Mouse (Mus musculus) embryo, embryonic 11.5 days (tissue): ENCODE results near the gene Mypn.

Experiments
- DNase-seq: peaks from one replicate; pipeline ENCODE4 v3.0.0-alpha.2; 2012; ENCODE audit warnings: low read depth, low spot score

Gene Mypn

DNA sequence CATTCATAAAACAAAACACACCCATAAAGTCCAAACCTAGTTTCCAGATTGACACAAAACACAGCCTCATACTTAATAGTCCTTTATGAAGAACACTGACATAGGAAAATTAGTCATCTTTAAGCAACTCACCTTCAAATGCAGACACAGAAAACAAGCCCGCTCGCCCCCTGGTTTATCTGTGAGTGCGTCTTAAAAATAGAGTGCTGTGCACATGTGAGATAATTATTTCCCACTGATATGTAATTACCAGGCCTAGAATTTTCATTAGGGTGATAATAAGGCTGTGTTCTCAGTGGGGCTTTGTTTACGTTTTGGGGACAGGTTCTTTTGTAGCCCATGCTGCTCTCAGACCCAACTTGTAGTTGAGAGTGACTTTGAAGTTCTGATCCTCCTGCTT lies 4.7 kb downstream of the Mypn start:
- DNase-seq = no peak

DNA sequence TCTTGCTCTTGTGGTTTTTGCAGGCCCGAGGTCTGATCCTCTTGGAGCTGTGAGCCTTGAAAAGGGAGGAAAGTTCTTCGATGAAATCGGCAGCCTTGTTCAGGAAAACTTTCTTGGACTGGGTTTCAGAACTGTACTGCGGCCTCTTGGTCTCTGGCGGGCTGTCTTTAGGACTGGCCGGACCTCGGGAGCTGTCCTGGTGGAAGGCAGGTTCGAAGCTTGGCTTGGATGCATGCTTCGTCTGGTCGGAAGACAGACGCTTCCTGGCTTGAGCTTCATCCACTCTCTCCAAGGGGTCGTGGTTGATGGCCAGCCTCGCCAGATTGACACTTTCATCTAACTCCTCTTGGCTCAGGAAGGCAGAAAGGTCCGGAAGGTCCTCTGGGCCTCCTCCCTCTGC lies 11.0 kb downstream of the Mypn start:
- no peak for DNase-seq

DNA sequence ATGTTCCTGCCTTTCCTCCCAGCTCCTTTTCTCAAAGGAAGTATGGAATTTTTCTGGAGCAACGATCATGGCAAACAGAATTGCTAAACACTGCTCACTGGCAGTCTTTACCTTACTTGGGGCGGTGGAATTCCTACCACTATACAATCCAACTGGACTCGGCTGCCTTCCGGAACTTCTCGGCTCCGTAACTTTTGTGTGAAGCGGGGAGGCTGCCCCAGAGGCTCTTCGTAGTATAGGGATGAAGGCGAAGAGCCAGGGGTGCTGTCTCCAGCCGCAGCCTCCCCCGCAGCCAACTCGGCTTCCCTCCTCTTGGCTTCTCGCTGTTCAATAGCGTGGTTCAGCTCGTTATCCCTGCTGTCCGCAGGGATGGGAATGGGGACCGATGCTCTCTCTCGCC lies 11.5 kb downstream of the Mypn start:
- DNase-seq = no peak

DNA sequence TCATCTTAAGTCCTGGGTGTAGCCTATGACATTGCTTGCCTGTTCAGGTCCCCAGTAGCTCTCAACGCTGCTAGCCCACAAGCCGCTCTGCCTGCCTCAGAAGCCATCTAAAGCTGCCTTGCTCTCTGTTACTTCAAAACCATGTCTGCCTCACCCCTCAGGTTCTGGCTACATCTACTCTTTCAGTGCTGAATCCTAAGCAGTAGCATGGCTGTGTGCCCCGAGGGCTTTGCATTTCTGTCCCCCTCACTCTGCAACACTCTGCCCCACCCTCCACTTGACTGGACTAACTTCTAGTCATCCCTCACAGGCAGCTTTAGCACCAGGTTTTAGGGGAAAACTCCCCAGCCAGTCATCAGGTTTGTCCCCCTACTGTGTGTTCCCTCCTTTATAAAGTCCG lies 19.3 kb downstream of the Mypn start:
- no peak for DNase-seq

DNA sequence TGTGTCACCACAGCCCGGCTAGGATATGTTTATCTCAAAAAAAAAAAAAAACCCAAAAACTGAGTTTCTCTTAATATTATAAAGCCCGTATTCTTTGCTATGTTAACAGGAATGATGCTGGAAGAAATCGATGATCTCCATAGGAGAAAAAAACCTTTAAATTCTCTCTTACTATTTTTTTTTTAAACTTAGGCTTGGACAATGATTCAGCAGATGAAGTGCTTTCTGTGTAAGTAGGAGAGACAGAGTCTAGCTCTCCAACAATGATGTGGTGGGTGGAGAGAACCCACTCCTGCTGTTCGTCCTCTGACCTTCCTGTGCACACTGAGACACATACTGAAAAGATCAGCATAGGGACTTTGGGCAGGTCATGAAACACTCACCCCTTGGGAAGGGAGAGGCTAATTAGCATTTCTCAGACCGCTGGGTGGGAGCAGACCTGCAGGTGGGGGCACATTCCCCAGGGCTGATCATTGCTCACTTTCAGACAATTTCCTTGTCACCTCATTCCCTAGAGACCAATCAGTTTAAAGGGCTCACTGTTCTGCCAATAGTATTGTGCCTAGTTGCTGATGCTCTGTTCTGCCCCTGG lies 21.5 kb downstream of the Mypn start:
- DNase-seq = no peak

DNA sequence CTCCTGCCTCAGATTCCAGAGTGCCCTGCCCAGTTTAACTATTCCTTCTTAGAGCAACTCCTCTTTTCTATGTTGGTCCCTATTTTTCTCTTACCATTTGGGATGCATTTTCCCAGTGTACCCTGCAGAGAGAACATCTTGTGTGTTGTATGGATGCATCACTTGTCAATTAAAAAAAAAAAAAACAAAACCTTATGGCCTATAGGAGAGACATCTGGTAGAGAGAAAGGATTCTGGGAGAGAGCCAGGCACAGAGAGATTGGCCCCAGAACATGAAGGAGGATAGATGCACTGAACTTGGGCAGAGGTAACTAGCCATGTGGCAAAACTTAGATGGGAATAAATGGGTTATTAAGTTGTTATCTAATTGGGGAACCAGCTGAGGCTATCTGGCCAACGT lies 22.6 kb downstream of the Mypn start:
- no peak for DNase-seq

DNA sequence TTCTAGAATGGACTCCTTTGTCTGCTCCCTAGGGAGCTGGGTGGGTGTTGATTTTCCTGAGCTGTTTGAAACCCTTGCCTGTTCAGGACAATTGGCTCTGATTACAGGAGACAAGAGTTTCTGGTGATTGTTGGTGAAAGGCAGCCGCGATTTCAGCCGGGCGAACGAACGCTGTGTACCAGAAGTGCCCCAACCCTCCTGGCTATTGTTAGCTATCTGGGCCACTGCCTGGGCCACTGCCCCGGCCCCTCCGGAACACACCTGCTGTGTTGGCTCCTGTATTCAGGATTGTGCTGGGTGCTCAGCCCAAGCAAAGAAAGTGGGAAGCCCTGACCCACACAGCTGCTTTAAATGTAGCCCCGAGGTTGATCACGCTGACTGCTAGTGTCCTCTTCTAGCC lies 24.2 kb downstream of the Mypn start:
- DNase-seq = no peak

DNA sequence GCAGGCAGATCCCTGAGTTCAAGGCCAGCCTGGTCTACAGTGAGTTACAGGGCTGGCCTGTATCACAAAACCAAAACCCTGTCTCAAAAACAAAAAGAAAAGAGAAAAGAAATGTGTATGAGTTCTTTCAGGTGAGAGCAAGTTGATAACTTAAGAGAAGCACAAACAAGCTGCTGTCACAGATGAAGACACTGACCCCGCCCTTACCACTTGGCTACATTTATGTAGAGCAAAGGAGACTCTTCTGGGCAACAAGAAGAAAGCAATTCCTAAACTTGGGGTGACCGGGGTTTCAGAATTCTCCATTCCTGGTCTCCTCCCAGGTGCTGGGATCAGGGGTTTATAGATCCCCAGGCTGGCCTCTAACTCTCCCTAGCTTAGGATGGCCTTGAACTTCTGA lies 25.4 kb downstream of the Mypn start:
- DNase-seq = no peak

DNA sequence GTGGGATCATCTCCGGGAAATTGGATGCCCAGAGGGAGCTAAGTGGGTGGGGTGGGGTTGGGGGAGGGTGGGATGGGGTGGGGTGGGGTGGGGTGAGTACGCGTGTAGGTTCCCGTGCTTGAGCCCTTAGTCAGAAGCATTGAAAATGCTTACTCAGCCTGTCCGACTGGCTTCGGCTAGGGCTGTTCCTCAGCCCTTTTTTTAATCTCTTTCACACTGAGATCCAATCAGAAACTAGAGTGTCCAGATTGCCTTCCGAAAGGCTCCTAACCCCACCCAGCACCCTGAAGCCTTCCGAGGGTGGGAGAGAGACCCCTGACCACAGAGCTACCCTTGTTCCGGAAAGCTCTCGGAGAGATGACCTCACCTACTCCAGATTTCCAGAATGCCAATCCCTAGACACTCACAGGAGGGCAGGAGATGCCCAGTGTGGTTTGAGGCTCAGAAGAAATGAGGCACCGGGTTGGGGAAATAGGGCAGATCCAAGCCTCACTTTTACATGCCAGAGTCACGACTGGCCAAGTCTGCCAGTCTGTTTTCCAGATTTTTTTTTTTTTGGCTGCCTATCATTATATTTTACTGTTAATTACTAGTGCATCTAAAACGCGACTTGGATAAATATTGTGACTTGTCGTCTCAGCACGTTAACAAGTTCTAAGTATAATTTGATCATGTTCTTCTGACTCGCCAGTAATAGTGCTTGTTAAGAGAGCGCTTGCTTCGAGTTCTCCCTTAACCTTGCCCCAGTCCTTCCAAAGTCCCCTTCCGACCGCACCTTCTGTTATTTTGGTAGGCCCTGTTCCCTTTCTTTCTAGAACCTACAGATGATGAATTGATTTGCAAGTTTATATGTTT lies 26.2 kb downstream of the Mypn start:
- no peak for DNase-seq

DNA sequence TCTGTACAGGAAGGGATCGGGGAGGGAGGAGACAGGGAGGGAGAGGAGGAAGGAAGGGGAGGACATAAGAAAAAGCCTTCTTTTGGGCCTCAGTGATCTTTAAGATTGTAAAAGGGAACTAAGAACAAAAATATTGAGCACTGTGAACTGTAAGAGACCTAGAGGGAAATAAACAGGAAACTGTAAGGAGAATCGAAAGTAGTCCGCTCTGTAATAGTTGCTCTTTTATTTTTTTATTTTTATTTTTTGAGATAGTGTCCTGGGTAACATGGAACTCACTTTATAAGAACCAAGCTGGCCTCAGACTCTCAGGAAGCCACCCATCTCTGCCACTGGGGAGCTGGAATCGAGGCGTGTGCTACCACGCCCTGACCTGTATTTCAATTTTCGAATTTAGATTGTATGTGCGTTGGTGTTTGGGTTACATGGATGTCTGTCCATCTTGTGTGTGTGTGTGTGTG lies 27.3 kb downstream of the Mypn start:
- DNase-seq = no peak

DNA sequence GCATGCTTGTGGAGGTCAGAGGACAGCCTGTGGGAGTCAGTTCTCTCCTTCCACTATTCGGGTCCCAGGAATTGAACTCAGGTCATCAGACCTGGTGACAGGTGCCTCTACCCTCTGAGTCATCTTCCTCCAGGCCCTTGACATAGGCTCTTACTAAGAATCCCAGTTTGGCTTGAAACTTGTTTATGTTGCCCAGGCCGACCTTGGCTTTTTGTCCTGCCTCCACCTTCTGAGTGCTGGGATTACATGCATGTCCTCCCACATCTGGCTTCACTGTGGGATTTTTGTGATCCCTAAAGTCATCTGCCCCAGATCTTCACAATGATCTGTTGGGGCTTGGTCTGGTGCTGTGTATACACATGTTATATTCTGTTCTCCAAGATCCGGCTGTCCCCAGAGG lies 31.7 kb downstream of the Mypn start:
- no peak for DNase-seq

DNA sequence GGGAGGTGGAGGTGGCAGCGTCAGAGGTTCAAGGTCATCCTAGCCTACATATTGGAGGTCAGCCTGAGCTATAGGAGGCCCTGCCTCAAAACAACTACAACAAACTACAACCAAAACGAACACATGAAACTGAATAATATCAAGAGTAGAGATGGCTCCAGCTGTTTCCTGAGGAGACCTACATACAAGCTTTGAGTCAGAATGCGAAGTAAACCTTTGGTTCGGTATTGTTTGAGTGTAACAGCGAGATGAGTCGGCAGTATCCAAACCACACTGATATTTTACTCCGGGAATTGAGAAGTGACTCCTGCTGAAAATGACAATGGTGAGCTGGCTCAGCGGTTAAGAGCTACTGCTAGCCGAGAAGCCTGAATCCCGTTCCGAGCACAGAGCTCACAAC lies 34.2 kb downstream of the Mypn start:
- DNase-seq = no peak

DNA sequence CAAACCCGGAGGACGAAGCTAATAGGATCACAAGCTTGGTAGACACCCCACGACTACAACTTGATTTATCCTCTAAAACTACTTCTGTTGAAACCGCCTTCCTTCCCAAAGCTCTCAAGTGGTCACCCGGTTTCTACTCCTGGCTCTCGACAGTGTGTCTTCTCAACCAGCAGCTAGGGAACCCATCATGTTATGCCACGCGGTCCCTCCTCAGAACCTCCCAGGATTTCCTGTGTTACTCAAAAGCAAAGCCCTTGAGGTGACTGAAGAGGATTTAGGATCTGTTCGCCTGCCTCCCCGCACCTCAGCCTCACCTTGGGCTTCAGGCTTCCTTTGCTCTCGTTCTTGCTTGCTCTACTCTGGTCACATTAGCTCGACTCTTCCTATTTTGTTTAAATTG lies 35.6 kb downstream of the Mypn start:
- no peak for DNase-seq

DNA sequence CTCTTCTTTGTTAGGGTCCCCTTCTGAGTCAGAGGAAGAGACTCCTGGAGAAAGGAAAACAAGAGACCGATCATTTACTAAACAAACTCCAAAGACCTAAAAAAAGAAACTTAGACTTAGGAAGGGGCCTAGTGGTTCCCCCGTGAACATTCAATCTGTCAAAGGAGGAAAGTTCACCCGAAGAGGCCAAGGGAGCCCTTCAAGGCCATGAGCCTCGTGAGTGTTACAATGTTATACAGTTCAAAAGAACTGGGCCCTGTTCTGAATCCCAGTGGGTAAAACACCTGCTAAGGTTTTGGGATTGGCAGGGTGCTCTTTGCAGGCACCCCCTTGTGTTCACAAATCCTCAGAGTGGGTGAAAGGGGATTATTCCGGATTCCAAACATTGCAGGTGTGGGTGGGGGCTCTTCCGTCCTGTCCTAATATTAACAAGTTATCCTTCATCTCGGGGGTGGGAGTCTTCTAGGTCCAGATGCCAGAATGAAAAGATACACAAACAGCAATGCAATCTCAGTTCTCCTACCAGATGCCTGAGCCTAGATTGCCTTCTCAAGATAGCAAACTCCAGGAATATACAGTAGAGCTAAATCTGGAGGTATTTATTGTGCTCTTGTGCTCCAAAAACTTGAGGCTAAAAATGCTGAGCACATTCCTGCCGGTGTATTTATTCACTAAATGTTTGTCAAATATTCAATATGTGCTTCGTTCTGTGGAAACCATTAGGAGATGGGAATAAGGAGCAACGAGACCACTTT lies 36.3 kb downstream of the Mypn start:
- DNase-seq = no peak

DNA sequence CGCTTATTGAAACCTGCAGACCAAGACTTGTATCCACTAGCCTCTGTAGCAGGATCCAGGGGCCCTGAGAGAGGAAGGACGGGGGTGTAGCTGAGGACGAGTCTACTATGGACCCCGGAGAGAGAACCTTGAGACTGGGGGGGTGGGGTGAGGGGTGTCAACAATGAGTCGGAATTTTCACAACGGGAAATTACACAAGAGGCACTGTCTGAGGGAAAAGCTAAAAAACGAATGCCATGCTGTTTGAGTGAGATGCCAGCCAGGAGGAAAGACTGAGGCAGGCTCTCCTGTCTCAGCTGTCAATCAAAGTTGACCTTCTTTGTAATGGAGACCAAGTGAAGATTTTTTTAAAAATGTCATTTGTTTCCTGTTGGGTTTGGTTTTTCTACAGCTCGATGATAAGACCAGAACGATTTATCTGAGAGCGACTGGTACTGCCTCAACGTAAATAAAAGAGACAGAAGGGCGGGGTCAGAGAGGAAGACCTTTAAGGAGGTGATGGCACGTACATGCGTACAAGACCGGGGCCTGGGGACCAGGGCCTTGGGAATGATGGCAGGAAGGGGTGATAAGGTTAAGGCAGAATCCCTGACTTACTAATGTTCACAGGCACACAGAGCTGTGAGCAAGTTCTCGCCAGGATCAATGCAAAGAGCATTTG lies 37.9 kb downstream of the Mypn start:
- no peak for DNase-seq

DNA sequence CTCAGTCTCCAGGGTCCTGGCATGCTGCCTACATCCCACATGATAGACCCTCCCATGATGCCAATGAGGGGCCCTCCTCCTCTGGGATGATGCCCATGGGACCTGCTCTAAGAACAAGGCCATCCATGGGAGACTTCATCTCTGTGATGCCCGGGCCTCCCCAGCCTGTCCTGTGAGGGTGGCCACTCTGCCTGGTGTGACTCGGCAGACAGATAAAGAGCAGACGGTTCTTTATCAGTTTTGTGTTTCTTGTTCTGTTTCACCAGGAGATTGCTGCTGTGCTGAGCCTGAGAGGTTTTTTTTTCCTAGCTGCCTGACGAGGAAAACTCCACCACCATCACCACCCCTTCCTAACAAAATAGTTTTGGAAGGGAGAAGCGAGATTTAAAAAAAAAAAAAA lies 42.5 kb downstream of the Mypn start:
- no peak for DNase-seq

DNA sequence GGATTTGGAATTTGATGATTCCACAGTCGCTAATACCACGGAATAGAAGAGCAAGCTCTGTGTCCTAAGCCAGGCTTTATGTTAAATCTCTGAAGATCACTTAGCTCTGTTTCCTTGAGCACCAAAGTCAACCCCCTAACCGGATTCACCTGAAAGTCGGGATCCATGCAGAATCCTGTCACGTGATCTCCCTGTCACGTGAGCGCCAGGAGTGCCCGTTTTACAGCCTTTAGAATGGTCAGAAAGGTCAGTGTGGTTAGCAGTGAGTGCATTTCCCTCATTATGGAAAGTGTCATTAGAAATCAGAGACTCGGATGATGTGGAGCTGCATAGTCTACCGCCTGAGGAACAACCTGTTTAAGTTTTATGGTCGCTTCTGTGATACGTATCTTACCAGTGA lies 43.1 kb downstream of the Mypn start:
- DNase-seq = no peak

DNA sequence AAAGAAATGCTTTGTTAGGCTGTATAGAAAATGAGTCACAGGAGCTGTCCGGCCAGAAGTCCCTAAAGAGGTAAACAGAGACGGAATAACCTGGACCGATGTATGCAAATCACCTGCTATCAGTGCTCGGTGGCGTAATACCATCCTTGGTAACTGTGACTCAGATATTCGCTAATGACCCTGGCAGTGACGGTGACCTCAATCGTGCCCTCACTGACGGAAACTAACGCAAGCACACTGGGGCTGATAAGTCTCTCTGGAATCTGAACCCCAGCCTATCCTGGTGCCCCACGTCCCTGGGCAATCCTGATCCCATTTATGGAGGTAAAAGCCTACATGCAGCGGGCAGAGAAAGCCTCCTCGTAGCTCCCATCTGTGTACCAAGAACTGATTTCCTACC lies 45.6 kb downstream of the Mypn start:
- DNase-seq = no peak

DNA sequence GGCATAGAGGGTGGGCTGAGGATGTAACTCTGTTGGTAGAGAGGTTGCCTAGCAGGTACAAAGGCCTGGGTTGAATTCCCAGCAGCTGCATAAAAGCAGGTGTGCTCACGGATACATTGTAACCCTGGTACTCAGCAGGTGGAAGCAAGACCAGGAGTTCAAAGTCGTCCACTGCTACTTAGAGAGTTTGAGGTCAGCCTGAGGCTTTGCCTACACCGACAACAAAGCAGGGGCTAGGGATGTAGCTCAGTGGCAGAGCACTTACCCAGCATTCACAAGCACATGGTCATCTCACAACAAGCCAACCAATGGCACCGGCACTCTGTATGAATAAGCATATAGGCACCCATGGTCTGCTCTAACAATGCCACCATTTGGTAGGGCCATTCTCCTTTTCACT lies 46.3 kb downstream of the Mypn start:
- DNase-seq = no peak

DNA sequence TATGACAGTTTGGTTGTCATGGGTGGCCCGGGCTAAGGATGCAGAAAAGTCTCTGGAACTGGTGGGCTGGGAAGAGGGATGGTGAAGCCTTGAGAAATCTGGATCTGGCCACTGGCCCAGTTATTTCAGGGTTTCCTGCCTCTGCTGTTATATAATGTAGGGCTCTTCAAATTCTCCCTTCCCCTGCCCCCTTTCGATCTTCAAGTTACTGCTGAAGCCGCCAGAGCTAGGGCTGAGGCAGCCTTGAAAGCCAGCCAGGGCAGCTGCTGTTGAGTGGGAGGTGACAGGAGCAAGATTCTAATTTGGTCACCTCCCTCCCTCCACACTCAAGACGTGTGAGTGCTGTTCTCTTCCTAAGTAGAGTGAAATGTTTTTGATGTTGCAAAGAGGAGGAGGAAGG lies 46.8 kb downstream of the Mypn start:
- no peak for DNase-seq

DNA sequence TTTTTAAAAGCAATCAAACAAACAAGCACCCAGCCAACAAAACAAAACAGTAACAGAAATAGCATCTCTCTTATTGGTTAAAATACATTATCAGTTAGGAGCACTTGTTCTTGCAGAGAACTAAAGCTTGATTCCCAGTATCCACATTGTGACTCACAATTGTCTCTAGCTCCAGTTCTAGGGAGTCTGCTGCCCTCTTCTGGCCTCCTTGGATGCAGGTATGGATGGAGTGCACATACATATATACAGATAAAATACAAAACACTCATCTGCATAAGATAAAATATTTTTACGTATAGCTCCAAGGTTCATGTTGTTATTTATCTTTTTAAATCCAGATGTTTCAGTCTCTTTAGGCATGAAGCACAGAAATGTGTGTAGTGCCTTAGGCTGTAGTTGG lies 47.4 kb downstream of the Mypn start:
- DNase-seq = no peak

DNA sequence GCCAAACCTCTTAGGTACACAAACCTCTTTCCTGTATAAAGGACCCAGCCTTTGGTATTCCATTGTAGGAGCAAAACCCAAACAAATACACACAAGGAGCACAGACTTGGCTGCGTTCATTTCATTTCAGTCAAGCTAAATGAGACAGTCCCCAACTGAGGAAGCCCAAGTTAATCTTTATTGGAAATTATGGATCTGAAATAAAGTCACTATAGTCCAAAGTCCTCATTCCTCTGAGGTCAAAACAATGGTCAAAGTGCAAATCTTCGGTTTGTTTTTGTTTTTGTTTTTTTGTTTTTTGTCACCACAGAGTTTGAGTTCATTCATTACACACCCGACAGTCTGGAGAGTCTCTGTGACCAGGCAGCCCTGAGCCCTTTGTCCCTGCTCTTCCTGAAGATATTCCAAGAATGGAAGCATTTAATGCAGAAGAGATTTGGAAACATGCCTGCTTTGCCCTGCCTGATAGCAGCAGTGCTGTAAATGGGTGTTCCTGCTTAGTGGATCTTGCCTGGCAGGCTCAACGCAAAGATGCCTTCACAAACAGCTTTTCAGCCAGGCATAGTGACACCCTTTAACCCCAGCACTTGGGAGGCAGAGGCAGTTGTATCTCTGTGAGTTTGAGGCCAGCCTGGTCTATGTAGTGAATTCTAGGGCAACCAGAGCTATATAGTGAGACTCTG lies 47.9 kb downstream of the Mypn start:
- DNase-seq = no peak
